Mouse (Mus musculus): ENCODE results near the gene Pdlim5.

The Pdlim5 gene

DNA sequence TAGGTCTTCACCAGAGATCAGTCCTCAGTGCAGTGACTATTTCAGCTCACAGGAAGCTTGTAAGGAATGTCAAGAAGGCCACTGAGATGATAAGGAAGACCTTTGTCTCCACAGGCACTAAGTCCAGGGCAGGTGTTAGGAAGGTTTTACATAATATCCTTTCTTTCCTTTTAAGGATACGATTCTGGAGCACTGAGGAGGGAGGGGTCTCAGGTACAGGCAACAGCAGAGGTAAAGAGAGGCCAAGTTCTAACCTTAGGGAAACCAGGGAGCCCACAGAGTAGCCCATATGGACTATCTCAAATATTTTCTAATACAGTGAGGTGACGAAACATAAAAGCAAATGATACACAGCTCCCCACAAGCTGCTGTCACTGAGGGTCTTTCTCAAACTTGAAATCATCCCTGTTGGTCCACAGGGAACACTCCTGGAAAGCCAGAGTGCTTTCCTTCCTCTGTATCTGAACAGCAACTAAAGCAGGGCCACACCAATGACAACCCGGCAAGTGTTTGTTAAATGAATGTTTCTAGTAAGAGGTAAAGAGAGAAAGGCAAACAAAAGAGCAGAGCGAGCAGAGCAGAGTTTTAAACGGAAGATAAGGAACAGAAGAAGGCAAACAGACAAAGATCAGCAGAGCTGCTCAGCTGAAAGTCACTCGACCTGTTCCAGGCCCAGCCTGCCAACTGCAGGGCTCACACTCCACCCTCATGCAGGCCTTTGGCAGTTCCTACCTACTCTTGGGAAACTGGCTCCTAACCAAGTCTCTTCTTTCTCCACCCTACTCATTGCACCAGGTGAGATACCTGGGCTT is 55.9 kb downstream of the Pdlim5 start:
- DNase-seq (ENCODE audit: low read depth, low spot score), result no peak

DNA sequence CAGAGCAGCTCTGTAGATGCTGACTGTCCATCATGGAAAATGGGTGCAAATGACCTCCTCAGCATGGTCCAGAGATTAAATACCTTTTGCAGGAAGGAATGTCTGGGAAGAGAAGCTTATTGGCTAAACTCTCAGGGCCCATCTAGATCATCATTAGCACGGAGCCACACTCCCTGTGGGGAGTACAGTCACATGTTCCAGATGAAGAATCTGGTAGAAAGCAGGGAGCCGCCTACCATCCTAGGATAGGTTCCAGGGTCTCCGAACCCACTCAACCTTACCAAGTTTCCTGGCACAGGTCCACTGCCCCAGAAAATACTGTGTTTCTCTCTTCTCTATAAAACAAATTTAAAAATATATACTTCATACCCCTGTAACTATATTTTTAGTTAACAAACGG is 57.4 kb downstream of the Pdlim5 start:
- no peak for DNase-seq (ENCODE audit: low read depth, low spot score)

DNA sequence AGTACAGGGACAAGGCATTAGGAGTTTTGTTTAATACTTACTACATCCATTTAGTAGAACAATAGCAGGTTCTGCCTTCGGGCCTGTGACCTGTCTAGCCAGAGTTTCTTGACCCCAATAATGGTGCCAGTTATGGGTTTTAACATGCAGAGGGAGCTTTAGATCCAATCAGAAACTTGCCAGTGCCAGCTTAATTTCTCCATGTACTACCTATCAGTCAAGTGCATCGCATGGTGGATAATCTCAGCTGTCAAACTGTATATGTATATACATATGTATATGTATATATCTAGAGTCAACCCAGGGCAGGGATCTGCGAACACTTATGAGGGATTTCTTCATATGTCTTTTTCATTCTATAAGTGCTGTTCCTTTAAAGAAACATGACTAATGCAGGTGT is 61.0 kb downstream of the Pdlim5 start:
- no peak for DNase-seq (ENCODE audit: low read depth, low spot score)

DNA sequence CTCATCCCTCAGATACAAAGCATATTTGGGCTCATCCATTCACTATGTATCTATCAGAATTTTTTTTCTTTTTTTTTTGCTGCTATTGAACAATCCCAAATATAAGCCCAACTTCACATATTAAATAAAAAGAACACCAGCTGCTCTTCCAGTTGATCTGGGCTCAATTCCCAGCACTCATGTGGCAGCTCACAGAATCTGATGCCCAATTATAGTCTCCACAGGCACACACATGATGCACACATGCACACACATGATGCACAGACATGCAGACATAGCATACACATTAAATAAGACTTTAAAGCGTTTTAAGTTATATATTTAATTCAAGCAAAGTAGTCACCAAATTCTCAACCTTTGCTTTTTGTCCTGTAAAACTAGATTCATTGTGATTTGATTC is 62.0 kb downstream of the Pdlim5 start:
- no peak for DNase-seq (ENCODE audit: low read depth, low spot score)

DNA sequence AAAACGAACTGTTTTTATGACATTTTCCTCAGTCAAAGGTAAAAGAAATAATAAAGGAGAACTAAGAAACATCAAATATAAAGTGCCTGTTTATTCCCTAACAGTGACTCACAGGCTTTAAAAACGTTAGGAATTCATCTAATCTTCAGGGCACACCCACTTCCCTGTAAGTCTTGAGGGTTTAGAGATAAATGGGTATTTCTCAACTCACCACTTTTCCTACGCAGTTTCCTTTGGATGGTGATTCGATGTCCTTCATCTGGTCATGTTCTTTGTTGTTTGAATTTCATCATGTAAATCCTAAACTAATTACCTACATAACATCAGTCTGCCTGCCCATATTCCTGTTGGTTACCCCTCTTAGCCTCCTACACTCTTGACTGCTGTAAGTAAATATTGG is 62.8 kb downstream of the Pdlim5 start:
- DNase-seq (ENCODE audit: low read depth, low spot score), result no peak

DNA sequence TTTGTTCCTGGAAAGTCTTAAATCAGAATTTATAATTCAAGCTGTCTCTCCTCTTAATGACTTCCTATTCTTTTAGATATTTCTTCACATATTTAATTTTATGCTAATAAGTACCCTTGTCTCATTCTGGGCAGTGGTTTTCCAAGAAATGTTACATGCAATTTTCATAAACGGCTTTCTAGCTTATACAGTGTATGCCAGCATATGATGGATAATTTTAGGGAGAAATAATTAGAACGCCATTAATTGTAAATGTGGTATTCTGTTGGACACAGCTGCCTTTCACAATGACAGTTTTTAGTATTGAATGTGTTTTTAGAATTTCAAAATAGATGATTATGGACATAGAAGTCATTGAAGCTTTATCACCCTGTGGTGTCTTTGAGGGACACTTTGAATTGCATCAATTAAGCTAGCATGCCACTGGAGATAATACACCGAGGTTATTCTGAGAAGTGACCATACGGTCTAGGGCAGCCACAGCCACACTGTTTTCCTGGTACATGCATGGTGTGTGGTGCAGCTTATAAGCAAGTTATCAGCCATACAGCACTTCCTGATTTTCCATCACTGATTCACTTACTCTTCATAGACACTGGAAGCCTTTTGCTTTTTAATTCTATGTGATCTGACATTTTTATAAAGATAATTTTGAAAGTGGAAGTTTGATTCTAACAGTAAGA is 63.5 kb downstream of the Pdlim5 start:
- DNase-seq (ENCODE audit: low read depth, low spot score), result no peak

DNA sequence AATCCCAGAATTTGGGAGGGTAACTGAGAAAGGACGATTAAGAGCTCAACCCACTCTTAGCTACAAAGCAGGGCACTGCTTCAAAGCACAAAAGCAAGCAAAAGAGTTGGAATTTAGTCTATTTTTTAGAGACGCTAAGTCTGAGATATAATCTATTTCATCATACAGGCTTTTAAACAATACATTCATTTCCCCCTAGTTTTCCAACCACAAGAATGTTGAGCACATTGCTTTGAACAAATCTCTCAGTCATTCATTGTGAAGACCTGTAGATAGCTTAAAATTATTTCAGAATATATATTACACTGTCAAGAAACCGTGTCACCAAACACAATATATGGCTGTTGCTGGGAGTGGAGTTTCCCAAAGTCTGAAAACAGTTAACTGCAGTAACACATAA is 65.1 kb downstream of the Pdlim5 start:
- no peak for DNase-seq (ENCODE audit: low read depth, low spot score)

DNA sequence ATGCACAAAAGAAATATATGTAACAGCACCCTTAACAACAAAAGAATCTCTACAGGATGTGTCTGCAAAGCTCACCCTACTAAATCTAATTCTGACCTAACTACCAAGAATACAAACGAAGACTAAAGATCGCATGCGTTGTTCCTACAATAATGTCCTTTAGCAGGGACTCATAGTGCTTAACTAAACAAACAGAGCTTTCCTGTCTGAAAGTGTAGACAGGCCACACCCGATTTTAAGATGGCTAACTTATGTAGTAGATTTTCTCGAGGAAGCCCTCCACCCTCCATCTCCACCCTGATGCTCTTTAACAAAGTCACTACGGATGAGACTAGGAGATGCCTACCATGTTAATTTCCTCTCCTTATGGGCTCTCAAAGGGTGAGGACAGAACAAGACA is 71.9 kb downstream of the Pdlim5 start:
- DNase-seq (ENCODE audit: low read depth, low spot score), result no peak

DNA sequence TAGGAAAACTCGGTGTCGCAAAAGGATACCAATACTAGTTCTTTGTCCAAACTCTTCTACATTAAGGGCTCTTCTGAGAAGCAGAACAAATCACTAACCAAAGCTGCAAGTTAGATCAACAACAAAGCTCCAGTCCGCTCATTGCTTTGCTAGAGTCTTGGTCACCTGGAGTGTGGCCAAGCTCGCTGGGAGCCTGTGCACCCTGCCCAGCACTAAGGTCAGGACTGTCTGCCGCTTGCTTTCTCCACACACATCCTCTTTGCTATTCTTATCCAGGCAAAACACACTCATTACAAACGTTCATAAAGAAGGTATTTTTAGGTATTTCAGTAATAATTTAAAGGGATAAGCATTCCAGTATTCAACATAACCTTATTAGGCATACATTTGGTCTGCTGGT is 73.6 kb downstream of the Pdlim5 start:
- no peak for DNase-seq (ENCODE audit: low read depth, low spot score)

DNA sequence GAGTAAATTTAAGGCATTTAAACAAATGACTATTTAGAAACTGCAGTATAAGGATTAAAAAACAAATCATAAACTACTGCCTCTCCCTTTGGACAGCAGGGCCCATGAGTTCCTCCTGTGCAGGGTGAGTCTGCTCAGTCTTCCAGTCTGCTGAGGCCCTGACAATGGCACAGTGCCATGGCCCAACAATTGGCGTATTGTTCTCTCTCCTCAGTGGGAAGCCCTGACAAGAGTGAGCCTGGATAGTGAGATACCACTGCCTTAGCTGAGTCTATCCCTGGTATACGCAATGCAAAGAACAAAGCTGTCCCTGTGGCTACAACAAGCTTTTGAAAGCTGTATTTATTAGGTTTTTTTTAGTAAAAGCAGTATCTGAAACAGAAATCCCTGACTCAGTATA is 77.3 kb downstream of the Pdlim5 start:
- no peak for DNase-seq (ENCODE audit: low read depth, low spot score)

DNA sequence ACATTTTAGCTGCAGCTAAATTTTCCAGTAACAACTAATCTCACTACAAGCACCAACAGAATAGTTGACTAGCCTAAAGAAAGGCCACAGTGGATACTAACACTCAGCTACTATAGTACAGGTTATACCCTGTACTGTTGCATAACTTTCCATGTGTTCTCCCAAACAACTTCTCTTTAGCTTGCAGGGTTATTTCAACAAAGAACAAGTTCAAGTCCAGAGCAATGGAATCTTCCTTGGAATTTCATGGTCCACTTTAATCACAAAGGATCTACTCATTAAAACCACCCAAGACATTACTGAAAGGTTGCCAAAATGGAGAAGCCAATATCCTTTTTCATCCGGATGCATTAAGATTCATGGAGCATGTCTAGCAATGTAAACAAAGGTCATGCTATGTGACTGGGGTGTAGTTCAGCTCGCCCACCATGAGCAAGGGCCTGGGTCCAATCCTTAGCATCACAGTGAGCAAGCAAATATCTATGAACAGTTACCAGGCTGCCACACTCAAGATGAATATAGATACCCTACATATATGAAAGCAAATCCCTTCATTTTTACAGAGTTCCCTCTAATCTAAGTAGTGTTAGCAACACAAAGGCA is 79.3 kb downstream of the Pdlim5 start:
- DNase-seq (ENCODE audit: low read depth, low spot score), result no peak

DNA sequence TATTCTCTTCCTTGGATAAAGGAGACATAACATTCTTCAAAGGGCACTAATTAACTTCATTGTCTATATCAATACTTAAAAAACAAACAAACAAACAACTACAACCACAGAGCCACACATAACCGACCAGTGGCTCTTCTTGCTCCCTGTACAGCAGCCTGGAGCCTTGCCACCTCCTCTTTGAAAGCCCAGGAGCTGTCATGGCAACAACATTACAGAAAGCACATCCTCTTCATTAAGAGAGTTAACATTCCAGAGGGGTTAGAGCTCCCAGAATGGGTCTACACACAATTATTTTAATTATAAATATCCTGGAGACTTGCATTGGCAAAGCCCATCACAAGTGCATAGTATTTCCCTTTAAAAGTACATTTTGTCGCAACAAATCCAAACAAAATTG is 84.4 kb downstream of the Pdlim5 start:
- no peak for DNase-seq (ENCODE audit: low read depth, low spot score)

DNA sequence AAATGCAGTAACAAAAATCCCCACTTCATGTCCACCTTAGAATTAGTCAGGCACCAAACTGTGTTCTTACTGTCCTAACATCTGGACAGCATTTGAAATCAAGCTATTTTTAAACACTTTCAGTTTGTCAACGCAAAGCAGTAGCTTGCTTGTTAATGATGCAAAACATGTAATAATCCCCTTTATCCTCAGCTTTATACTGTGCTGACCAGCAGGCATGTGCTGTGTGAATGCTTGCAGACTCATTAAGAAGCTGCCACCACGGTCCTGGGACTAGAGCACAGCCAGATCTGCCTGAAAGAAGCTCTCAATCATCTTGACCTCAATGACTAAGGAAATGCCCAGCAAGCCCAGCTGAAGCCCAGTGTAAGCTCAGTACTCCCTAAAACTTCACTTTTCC is 85.0 kb downstream of the Pdlim5 start:
- no peak for DNase-seq (ENCODE audit: low read depth, low spot score)

DNA sequence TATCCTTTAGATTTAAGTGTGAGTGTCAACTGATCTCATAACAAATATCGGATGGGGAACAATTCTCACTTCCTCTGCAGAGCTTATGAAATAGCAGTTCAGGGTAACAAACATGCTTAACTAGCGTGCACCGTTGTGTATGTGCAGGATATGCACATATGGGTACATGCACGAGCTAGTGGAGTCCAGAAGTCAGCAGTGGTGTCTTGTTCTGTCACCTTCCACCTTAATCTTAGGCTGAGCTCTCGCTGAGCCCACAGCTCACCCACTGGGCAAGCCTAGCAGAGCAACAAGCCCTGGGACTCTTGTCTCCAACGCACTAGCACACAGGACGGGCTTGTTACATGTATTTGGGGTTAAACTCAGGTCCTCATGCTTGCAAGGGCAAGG is 100.2 kb downstream of the Pdlim5 start:
- no peak for DNase-seq (ENCODE audit: low read depth, low spot score)

DNA sequence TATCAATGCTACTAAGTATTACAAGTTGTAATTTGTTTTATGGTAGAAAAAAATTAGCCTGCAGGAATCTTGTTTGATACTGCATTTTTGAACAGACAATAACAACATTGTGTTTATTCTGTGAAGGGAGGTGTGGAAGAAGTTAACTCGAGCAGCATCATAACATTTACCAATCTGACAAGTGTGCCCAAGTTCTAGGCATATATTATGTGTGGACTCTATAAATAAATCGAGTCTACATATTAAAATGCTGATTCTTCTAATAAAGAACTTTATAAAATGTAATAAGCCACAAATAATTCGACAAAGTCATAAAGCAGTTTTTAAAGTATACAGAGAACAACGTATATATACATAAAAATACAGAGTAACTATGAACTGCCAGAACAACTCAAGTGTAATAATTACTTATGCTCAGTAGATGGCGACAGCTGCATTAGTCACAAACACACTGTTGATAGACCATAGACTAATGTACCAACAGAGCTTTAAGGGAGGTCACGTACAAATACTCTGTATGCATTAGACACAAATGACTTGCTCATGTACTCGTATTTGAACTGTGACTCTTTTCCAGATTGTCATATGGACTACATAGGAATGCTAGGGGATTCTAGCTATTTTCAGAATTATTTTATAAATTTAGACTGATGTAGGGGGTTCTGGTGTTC is 100.7 kb downstream of the Pdlim5 start:
- no peak for DNase-seq (ENCODE audit: low read depth, low spot score)

DNA sequence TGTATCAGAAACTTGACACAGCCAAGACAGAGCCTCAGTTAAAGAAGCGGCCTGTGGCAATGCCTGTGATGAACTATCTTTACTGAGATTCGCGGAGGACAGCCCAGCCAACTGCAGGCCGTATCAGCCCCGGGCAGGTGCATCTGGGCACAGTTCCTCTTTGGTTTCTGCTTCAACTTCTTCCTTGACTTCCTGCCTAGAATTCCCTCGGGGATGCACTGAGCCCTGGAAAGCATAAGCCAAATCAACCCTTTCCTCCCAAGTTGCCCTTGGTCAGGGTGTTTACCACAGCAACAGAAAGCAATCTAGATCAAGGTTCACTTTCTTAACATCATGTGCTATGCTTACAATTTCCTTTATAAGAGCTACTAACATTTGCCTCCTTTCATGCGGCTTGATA is 101.9 kb downstream of the Pdlim5 start:
- DNase-seq (ENCODE audit: low read depth, low spot score), result no peak

DNA sequence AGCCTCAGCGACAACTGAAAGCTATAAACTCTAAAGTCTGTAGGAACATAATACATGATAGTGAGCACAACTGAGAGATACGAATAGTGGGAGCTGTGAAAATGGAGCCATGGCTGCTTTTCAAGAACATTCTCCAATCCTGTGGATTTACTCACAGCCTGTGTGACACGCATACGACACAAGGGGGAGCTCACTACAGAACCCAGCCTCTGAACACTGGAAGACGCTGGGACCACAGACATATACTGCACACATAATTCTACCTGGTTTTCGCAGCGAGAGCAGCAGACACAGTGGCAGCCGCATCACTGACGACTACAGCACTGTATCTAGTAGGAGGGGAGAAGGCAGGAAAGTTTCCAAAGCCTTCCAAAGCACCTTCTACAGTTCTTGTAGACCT is 112.8 kb downstream of the Pdlim5 start:
- DNase-seq (ENCODE audit: low read depth, low spot score), result no peak

DNA sequence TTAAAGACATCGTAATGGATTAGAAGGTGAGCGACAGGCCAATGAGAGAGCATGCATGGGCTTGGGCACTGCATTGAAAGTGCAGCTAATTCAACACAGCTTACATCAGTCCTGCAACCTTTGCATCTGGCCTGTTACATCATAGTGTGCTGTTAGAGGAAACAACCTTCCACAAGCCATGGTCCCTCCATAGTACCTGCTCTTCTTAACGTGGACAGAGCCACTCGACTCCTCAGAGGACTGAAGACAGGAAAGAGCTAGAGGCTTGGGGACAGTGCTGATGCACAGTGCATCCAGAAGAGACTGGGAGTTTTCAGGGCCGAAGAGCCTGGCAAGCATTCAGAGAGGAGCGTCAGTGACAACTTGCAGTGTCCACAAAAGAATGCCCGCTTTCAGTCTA is 113.8 kb downstream of the Pdlim5 start:
- no peak for DNase-seq (ENCODE audit: low read depth, low spot score)

DNA sequence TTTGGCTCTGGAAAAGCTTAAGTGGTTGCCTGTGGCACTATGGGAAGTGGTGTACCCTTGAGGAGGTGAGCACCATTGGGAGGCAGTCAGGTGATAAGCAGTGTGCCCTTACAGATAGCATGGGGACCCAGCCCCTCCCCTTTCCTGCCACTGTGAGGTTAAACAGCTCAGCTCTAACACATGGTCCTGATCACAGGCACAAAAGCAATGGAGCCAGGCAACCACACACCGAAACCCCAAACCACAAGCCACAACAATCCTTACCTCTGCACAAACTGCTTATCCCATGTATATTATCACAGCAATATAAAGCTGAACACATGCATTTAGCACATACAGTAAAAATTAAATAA is 114.4 kb downstream of the Pdlim5 start:
- DNase-seq (ENCODE audit: low read depth, low spot score), result no peak

DNA sequence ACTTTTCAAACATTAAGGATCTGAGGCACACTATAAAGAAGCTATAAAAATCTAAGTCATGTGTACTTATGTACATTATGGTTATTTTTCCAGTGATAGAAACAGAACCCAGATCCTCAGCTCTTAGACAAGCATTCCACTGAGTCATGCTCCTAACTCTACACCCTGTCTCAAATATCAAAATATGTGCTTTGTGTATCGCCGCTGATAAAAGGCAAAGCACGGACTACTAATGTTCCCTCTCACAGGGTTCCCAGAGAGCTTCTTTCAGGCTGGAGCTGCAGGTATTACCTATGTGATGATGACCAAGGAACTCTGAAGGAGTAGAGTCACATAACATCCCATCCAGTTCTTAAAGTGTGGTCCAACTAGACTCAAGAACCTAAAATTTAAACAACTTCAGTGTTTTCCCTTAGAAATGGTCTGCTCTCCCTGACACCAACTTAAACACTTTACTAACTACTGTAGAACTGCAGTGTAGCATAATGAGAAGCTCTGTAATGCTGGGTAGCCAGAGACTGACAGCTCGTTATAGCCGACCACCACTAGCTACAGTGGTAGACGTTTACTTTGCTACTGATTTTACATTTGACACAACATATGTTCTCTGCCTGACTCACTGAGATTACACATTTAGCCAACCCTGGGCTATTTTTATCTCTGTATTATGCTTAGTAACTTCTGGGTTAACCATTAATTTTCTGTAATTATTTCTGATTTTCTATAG is 115.0 kb downstream of the Pdlim5 start:
- DNase-seq (ENCODE audit: low read depth, low spot score), result no peak

DNA sequence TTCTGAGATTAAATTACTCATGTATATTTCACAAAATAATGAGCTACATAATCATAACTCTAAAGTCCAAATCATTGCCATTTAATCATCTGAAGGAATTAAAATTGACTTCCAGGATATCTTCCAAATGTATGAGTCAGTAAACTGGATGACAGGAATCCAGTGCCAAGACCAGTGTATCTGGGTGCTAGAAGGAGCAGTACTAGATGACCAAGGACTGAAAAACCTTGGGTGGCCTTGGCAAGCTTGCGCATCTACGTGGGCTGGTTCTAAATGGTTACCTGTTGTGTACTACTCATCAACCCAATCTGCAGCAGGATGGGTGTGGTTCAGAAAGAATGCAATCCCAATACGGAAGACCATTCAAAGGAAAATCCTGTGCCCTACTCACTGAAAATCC is 116.5 kb downstream of the Pdlim5 start:
- no peak for DNase-seq (ENCODE audit: low read depth, low spot score)

DNA sequence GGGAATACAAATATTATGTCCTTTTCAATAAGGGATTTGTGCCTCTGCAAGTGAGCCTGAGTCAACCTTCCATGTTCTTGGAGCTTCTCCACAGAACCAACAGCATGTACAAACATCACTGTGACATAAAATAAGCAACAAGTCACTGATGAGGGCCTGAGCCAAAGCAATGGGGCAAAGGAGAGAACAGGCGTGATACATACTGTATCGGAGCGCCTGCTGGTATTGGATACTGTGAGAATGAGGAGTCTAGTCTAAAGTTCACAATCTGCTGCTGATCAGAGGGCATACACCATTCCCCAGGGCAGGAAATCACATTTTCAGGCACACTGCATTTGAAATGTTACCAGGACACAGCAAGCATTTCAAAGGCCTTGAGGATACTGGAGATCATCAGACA is 119.0 kb downstream of the Pdlim5 start:
- DNase-seq (ENCODE audit: low read depth, low spot score), result no peak
